Mouse (Mus musculus): ENCODE data around the gene Ghrhr. TPM values are rescaled to one million over a fixed set of nuclear protein-coding genes. Genes with fewer than 3 reads are reported as not detected.
A peak's percentile ranks its signal among the peaks of the same experiment; 100 is the strongest.

The Ghrhr gene
- total and polyA plus RNA-seq, 3 experiments, result not detected

- Histone ChIP-seq H3K79me2 (replicated peaks; ENCODE audit: control insufficient read depth, insufficient read depth, low read length) (no peaks in the 10 kb centered on the region), H3K9ac (ENCODE audit: low read depth, low read length) (no peak overlapping the region), H3K36me3 (ENCODE audit: control insufficient read depth, insufficient read depth, low read length) (no peaks in the 10 kb centered on the region), H3K27ac (peak overlapping the region; percentile 5; the same call in 1 of the 2 replicates), H3K4me3 (no peak overlapping the region), H3K27me3 (ENCODE audit: control insufficient read depth, insufficient read depth, low read length) (no peaks in the 10 kb centered on the region), H3K4me1 (ENCODE audit: control insufficient read depth, insufficient read depth, low read length) (peaks cover 8% of the 10 kb centered on the region)
- TF ChIP-seq EP300 (IDR thresholded peaks at IDR 0.05; ENCODE audit: insufficient read depth, low read depth, low read length) (no peak), POLR2A (IDR thresholded peaks at IDR 0.05; ENCODE audit: insufficient read depth, low read depth, low read length) (no peak), CTCF (IDR thresholded peaks at IDR 0.05) (no peak)
- DNase-seq, result no peak
- 63% methylated on average over 9 of the region's 9 CpGs for WGBS
- intact Hi-C loops (cut with DNase I), result loop anchor here (5.0 kb wide), 1 partner anchor 53 kb away; the partner anchor contains the start of gene Adcyap1r1
Observed at GRCm38 (mm10) chr6:55398869-55399628, 23.0 kb downstream of the Ghrhr start.

GRCm38 (mm10) chr6:55399910-55400309 lies 23.8 kb downstream of the Ghrhr start:
- peak overlapping the region; percentile 5; the same call in 1 of the 2 replicates for H3K27ac ChIP-seq
- H3K27me3 ChIP-seq (ENCODE audit: control insufficient read depth, insufficient read depth, low read length), result no peaks in the 10 kb centered on the region
- TF ChIP-seq EP300 (IDR thresholded peaks at IDR 0.05; ENCODE audit: insufficient read depth, low read depth, low read length) (no peak), CTCF (IDR thresholded peaks at IDR 0.05) (no peak), POLR2A (IDR thresholded peaks at IDR 0.05; ENCODE audit: insufficient read depth, low read depth, low read length) (no peak)
- peaks cover 10% of the 10 kb centered on the region for H3K4me1 ChIP-seq (ENCODE audit: control insufficient read depth, insufficient read depth, low read length)
- intact Hi-C loops (cut with DNase I), result loop anchor here (5.0 kb wide), 1 partner anchor 52 kb away; the partner anchor contains the start of gene Adcyap1r1
- no peak overlapping the region for H3K9ac ChIP-seq (ENCODE audit: low read depth, low read length)
- H3K79me2 ChIP-seq (replicated peaks; ENCODE audit: control insufficient read depth, insufficient read depth, low read length), result no peaks in the 10 kb centered on the region
- no peaks in the 10 kb centered on the region for H3K36me3 ChIP-seq (ENCODE audit: control insufficient read depth, insufficient read depth, low read length)
- no peak overlapping the region for H3K4me3 ChIP-seq
- peak; percentile 46 to 55 for DNase-seq
- 50% methylated on average over 5 of the region's 5 CpGs for WGBS

GRCm38 (mm10) chr6:55402041-55402776 lies 26.1 kb downstream of the Ghrhr start:
- DNase-seq, result peak; percentile 39 to 53
- Histone ChIP-seq H3K27ac (peak overlapping the region; percentile 7; the same call in 1 of the 2 replicates), H3K36me3 (ENCODE audit: control insufficient read depth, insufficient read depth, low read length) (no peaks in the 10 kb centered on the region), H3K9ac (ENCODE audit: low read depth, low read length) (no peak overlapping the region), H3K4me3 (no peak overlapping the region), H3K79me2 (replicated peaks; ENCODE audit: control insufficient read depth, insufficient read depth, low read length) (no peaks in the 10 kb centered on the region), H3K4me1 (ENCODE audit: control insufficient read depth, insufficient read depth, low read length) (peaks cover 10% of the 10 kb centered on the region), H3K27me3 (ENCODE audit: control insufficient read depth, insufficient read depth, low read length) (no peaks in the 10 kb centered on the region)
- TF ChIP-seq POLR2A (IDR thresholded peaks at IDR 0.05; ENCODE audit: insufficient read depth, low read depth, low read length), result no peak
- no peak for TF ChIP-seq CTCF (IDR thresholded peaks at IDR 0.05)
- no peak for TF ChIP-seq EP300 (IDR thresholded peaks at IDR 0.05; ENCODE audit: insufficient read depth, low read depth, low read length)
- intact Hi-C loops (cut with DNase I), result no loop called here
- WGBS, result 57% methylated on average over 9 of the region's 9 CpGs

- Histone ChIP-seq H3K36me3 (ENCODE audit: control insufficient read depth, insufficient read depth, low read length) (no peaks in the 10 kb centered on the region), H3K4me1 (ENCODE audit: control insufficient read depth, insufficient read depth, low read length) (peaks cover 12% of the 10 kb centered on the region), H3K4me3 (no peak overlapping the region), H3K27me3 (ENCODE audit: control insufficient read depth, insufficient read depth, low read length) (no peaks in the 10 kb centered on the region), H3K9ac (ENCODE audit: low read depth, low read length) (no peak overlapping the region), H3K79me2 (replicated peaks; ENCODE audit: control insufficient read depth, insufficient read depth, low read length) (no peaks in the 10 kb centered on the region), H3K27ac (peak overlapping the region; percentile 17)
- peak in 1 of 2 experiments; percentile 35 for DNase-seq
- WGBS, result 61% methylated on average over 9 of the region's 9 CpGs
- no peak for TF ChIP-seq CTCF (IDR thresholded peaks at IDR 0.05)
- TF ChIP-seq POLR2A (IDR thresholded peaks at IDR 0.05; ENCODE audit: insufficient read depth, low read depth, low read length), result no peak
- TF ChIP-seq EP300 (IDR thresholded peaks at IDR 0.05; ENCODE audit: insufficient read depth, low read depth, low read length), result no peak
- intact Hi-C loops (cut with DNase I), result no loop called here
Observed at GRCm38 (mm10) chr6:55403411-55404309, 27.6 kb downstream of the Ghrhr start.

- no peaks in the 10 kb centered on the region for H3K79me2 ChIP-seq (replicated peaks; ENCODE audit: control insufficient read depth, insufficient read depth, low read length)
- no peaks in the 10 kb centered on the region for H3K27me3 ChIP-seq (ENCODE audit: control insufficient read depth, insufficient read depth, low read length)
- peaks cover 11% of the 10 kb centered on the region for H3K4me1 ChIP-seq (ENCODE audit: control insufficient read depth, insufficient read depth, low read length)
- no peak overlapping the region for H3K4me3 ChIP-seq
- DNase-seq, result no peak
- intact Hi-C loops (cut with DNase I), result no loop called here
- TF ChIP-seq CTCF (IDR thresholded peaks at IDR 0.05), result no peak
- TF ChIP-seq POLR2A (IDR thresholded peaks at IDR 0.05; ENCODE audit: insufficient read depth, low read depth, low read length), result no peak
- TF ChIP-seq EP300 (IDR thresholded peaks at IDR 0.05; ENCODE audit: insufficient read depth, low read depth, low read length), result no peak
- peak overlapping the region; percentile 2; the same call in 1 of the 2 replicates for H3K27ac ChIP-seq
- WGBS, result 62% methylated on average over 5 of the region's 5 CpGs
- H3K36me3 ChIP-seq (ENCODE audit: control insufficient read depth, insufficient read depth, low read length), result no peaks in the 10 kb centered on the region
- H3K9ac ChIP-seq (ENCODE audit: low read depth, low read length), result no peak overlapping the region
Observed at GRCm38 (mm10) chr6:55404421-55404990, 28.4 kb downstream of the Ghrhr start.
